Mouse (Mus musculus) heart, adult 2 months (tissue): ENCODE data around the gene Ablim2. TPM values are rescaled to one million over a fixed set of nuclear protein-coding genes. Genes with fewer than 3 reads are reported as not detected.

Experiments
- DNase-seq, 2 experiments: peaks; one replicate each; pipeline ENCODE4 v3.0.0; 2021
- H3K27ac ChIP-seq: fragments of 200-600 bp; 2 replicates; pipeline ENCODE4 v1.8.1; 2022
- H3K27me3 ChIP-seq: fragments of 200-500 bp; 2 replicates; pipeline ENCODE4 v1.6.1; 2012; ENCODE audit warnings: mild to moderate bottlenecking, low read length, inconsistent platforms, mixed read lengths; ENCODE audit not compliant: control insufficient read depth, insufficient read depth
- H3K36me3 ChIP-seq: fragments of 200-500 bp; 2 replicates; pipeline ENCODE4 v1.6.1; 2012; ENCODE audit warnings: low read length, inconsistent platforms; ENCODE audit not compliant: control insufficient read depth, insufficient read depth
- H3K4me1 ChIP-seq: fragments of 200-500 bp; 2 replicates; pipeline ENCODE4 v1.6.1; 2011; ENCODE audit warnings: low read length; ENCODE audit not compliant: control insufficient read depth, insufficient read depth
- H3K4me3 ChIP-seq: fragments of 200-600 bp; 2 replicates; pipeline ENCODE4 v1.8.1; 2022
- H3K79me2 ChIP-seq: fragments of 200-500 bp; replicated peaks from 2 replicates; pipeline ENCODE4 v1.6.1; 2012; ENCODE audit warnings: mild to moderate bottlenecking, inconsistent platforms, low read length, moderate library complexity, mixed read lengths; ENCODE audit not compliant: control insufficient read depth, insufficient read depth
- H3K9ac ChIP-seq: fragments of 200-500 bp; 2 replicates; pipeline ENCODE4 v1.6.1; 2012; ENCODE audit warnings: low read depth, mild to moderate bottlenecking, control low read depth, inconsistent platforms, low read length, mixed read lengths
- CTCF ChIP-seq: fragments of 200-600 bp; IDR thresholded peaks from 2 replicates; pipeline ENCODE4 v1.8.1; 2022; ENCODE audit warnings: antibody characterized with exemption, mild to moderate bottlenecking, moderate library complexity
- EP300 ChIP-seq: fragments of 200-500 bp; IDR thresholded peaks from 2 replicates; pipeline ENCODE4 v1.6.1; 2011; ENCODE audit warnings: low read depth, low read length, control low read depth; ENCODE audit not compliant: insufficient read depth
- POLR2A ChIP-seq: fragments of 200-500 bp; IDR thresholded peaks from 2 replicates; pipeline ENCODE4 v1.6.1; 2011; ENCODE audit warnings: mild to moderate bottlenecking, low read depth, low read length, control low read depth; ENCODE audit not compliant: insufficient read depth
- WGBS: fragments of 180-500 bp; shearing (Covaris S2); methylation state at CpG from one replicate; pipeline ENCODE4 v1.1.7; 2018; 5-methylcytosine and 5-hydroxymethylcytosine counted together
- intact Hi-C: fragments of 180-260 bp; cut with DNase I; formaldehyde crosslinking; loops from one replicate; pipeline ENCODE4 v1.15.1; 2025
- polyA plus RNA-seq: library from polyadenylated mRNA; depleted of rRNA; stranded (reverse); fragments of >200 nt; gene quantifications from 2 replicates; pipeline ENCODE4 v1.2.3, GENCODE M21; 2012
- total RNA-seq, 2 experiments: library from RNA; stranded (reverse); gene quantifications; 2 replicates each; pipeline ENCODE4 v1.2.3; 2021

The Ablim2 gene
- total and polyA plus RNA-seq, 3 experiments = 20.1 to 32.7 (median 20.8) TPM

GRCm38 (mm10) chr5:35894295-35895047 lies 136.8 kb downstream of the Ablim2 start:
- intact Hi-C loops = loop anchor here (1.0 to 2.0 kb wide), 2 partner anchors 14 to 26 kb away; no protein-coding TSS in a partner anchor

GRCm38 (mm10) chr5:35895926-35896325 lies 138.2 kb downstream of the Ablim2 start:
- H3K27me3 ChIP-seq = no peaks in the 10 kb centered on the region
- DNase-seq = no peak
- no peak overlapping the region for H3K9ac ChIP-seq
- peaks cover 30% of the 10 kb centered on the region for H3K4me1 ChIP-seq
- TF ChIP-seq CTCF (no peak), EP300 (no peak), POLR2A (no peak)
- peaks cover 2% of the 10 kb centered on the region for H3K79me2 ChIP-seq
- H3K36me3 ChIP-seq = peaks cover 7% of the 10 kb centered on the region
- no peak overlapping the region for H3K4me3 ChIP-seq
- no peak overlapping the region for H3K27ac ChIP-seq
- WGBS = 75% methylated on average over 4 of the region's 4 CpGs
- intact Hi-C loops = loop anchor here (2.0 kb wide), 1 partner anchor 25 kb away; no protein-coding TSS in a partner anchor

More at GRCm38 (mm10) chr5:35894295-35895047, 136.8 kb downstream of the Ablim2 start:
- H3K4me3 ChIP-seq = peak overlapping the region; percentile 82
- peak; percentile 63 to 69 for DNase-seq
- H3K27me3 ChIP-seq = no peaks in the 10 kb centered on the region
- 4% methylated on average over 30 of the region's 30 CpGs for WGBS
- peaks cover 1% of the 10 kb centered on the region; the same call in 1 of the 2 replicates for H3K79me2 ChIP-seq
- TF ChIP-seq CTCF = no peak
- no peak for TF ChIP-seq POLR2A
- TF ChIP-seq EP300 = no peak
- peak overlapping the region; percentile 94 for H3K9ac ChIP-seq
- H3K36me3 ChIP-seq = peaks cover 7% of the 10 kb centered on the region
- peaks cover 20% of the 10 kb centered on the region for H3K4me1 ChIP-seq
- H3K27ac ChIP-seq = peak overlapping the region; percentile 93

- intact Hi-C loops = no loop called here
- peaks cover 34% of the 10 kb centered on the region for H3K4me1 ChIP-seq
These were observed 138.9 kb downstream of the Ablim2 start for GRCm38 (mm10) chr5:35896556-35896955.

GRCm38 (mm10) chr5:35897147-35897546 lies 139.5 kb downstream of the Ablim2 start:
- Histone ChIP-seq H3K36me3 (peaks cover 9% of the 10 kb centered on the region), H3K4me1 (peaks cover 34% of the 10 kb centered on the region), H3K27me3 (no peaks in the 10 kb centered on the region), H3K27ac (peak overlapping the region; percentile 3; the same call in 1 of the 2 replicates), H3K4me3 (no peak overlapping the region), H3K9ac (no peak overlapping the region), H3K79me2 (peaks cover 4% of the 10 kb centered on the region)
- TF ChIP-seq EP300 (no peak), CTCF (no peak), POLR2A (no peak)
- DNase-seq = no peak
- WGBS = 53% methylated on average over 4 of the region's 4 CpGs
- intact Hi-C loops = no loop called here

More at GRCm38 (mm10) chr5:35896556-35896955, 138.9 kb downstream of the Ablim2 start:
- H3K27me3 ChIP-seq = no peaks in the 10 kb centered on the region
- no peak overlapping the region; the same call in 1 of the 2 replicates for H3K27ac ChIP-seq
- peaks cover 9% of the 10 kb centered on the region for H3K36me3 ChIP-seq
- no peak overlapping the region for H3K4me3 ChIP-seq
- TF ChIP-seq EP300 (no peak), CTCF (no peak), POLR2A (no peak)
- 80% methylated on average over 4 of the region's 4 CpGs for WGBS
- H3K79me2 ChIP-seq = peaks cover 4% of the 10 kb centered on the region
- no peak overlapping the region for H3K9ac ChIP-seq
- no peak for DNase-seq

- peak in 1 of 2 experiments; percentile 33 for DNase-seq
- H3K4me1 ChIP-seq = peaks cover 34% of the 10 kb centered on the region
- no peaks in the 10 kb centered on the region for H3K27me3 ChIP-seq
- H3K36me3 ChIP-seq = peaks cover 9% of the 10 kb centered on the region
- H3K79me2 ChIP-seq = peaks cover 4% of the 10 kb centered on the region
- no peak for TF ChIP-seq POLR2A
- TF ChIP-seq CTCF = no peak
- no peak for TF ChIP-seq EP300
- H3K9ac ChIP-seq = no peak overlapping the region
- no peak overlapping the region for H3K4me3 ChIP-seq
- intact Hi-C loops = no loop called here
- WGBS = 23% methylated on average over 4 of the region's 4 CpGs
- peak overlapping the region; percentile 8 for H3K27ac ChIP-seq
These were observed 140.4 kb downstream of the Ablim2 start for GRCm38 (mm10) chr5:35898114-35898513.

GRCm38 (mm10) chr5:35898994-35899393 lies 141.3 kb downstream of the Ablim2 start:
- intact Hi-C loops = no loop called here
- no peak for DNase-seq
- no peak overlapping the region; the same call in none of the 2 replicates for H3K27ac ChIP-seq
- no peaks in the 10 kb centered on the region for H3K27me3 ChIP-seq
- H3K4me1 ChIP-seq = peaks cover 40% of the 10 kb centered on the region
- no peak overlapping the region for H3K9ac ChIP-seq
- peaks cover 9% of the 10 kb centered on the region for H3K36me3 ChIP-seq
- H3K4me3 ChIP-seq = no peak overlapping the region
- TF ChIP-seq EP300 (no peak), CTCF (no peak), POLR2A (no peak)
- 85% methylated on average over 3 of the region's 3 CpGs for WGBS
- peaks cover 6% of the 10 kb centered on the region for H3K79me2 ChIP-seq
